Mouse (Mus musculus): ENCODE results near the gene Zfand3.

DNA sequence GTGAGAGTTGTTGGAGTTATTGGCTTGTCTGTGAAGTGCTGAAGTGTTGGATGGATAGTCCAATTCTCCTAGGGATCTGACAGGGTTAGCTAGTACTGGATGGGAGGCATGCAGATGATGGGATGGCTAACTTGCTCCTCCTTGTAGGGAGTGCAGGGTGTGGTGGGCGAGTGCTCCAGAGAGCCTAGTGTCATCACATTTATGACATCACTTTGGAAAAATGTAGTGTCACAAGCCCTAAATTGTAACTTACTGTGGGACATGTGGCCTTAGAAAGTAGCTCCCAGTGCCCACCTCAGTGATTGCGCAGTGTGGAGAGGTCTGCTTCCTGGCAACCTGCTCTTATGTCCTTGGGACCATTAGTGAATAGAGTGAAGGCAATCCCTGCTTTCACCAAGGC, 2.3 kb downstream of the Zfand3 start:
- TF ChIP-seq CTCF (IDR thresholded peaks at IDR 0.05; ENCODE audit: low read depth) (no peak), EP300 (IDR thresholded peaks at IDR 0.05; ENCODE audit: low read depth) (no peak)

Data from liver, embryonic 14.5 days (tissue).